Mouse (Mus musculus): Measurements from ENCODE around the gene Calr4. TPM values are rescaled to one million over a fixed set of nuclear protein-coding genes. Genes with fewer than 3 reads are reported as not detected.

Gene Calr4
- total RNA-seq, 2 experiments from 2014 or later, result 0.36 to 0.94 TPM

- intact Hi-C loops (cut with DNase I), result no loop called here
- no peak for DNase-seq (ENCODE audit: low spot score in 2 of 2)
Measured at GRCm38 (mm10) chr4:109229766-109230279, 4.5 kb upstream of the Calr4 start.

GRCm38 (mm10) chr4:109234806-109235350 is 593 bp downstream of the Calr4 start:
- intact Hi-C loops (cut with DNase I), result no loop called here
- DNase-seq (ENCODE audit: low spot score in 2 of 2), result no peak

GRCm38 (mm10) chr4:109236186-109236879 is 2.0 kb downstream of the Calr4 start:
- DNase-seq (ENCODE audit: low spot score in 2 of 2), result no peak
- intact Hi-C loops (cut with DNase I), result no loop called here

DNA sequence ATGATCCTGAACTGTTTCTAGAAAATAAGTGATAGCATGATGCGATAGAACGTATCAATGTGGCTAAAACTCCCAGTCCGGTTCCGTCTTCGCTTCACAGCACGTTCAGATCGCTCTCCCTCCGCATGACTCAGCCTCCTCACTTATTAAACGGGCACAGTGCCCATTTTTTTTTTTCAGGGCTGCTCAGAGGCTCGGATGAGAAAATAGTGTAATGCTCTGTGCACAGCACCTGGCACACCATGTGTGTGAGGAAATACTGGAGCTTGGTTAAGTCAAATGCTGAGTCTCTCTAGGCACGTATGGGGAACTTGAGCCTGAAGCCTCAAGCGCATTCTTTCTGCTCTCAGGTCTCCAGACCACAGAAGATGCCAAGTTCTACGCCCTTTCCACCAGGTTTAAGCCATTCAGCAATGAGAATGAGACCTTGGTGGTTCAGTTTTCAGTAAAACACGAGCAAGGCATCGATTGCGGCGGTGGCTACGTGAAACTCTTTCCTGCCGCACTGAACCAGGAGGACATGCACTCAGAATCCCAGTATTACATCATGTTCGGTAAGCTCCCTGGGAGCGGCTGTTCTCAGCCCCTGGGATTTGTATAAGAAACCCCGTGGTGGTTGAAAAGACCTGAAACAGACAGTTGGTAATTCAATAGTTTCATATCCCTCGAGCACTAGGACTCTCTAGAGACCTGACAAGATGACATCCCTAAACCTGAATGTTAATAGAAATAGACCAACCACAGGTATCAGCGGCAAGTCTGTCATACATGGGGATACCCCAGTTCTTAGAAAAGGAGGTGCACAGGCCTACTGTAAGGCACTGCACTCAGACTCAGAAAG is 4.4 kb downstream of the Calr4 start:
- peak in 1 of 2 experiments; percentile 11 for DNase-seq (ENCODE audit: low spot score in 2 of 2)
- intact Hi-C loops (cut with DNase I), result no loop called here

GRCm38 (mm10) chr4:109241221-109241620 is 6.9 kb downstream of the Calr4 start:
- intact Hi-C loops (cut with DNase I), result no loop called here
- DNase-seq (ENCODE audit: low spot score in 2 of 2), result no peak

GRCm38 (mm10) chr4:109241934-109242333 is 7.6 kb downstream of the Calr4 start:
- intact Hi-C loops (cut with DNase I), result no loop called here
- no peak for DNase-seq (ENCODE audit: low spot score in 2 of 2)

- DNase-seq (ENCODE audit: low spot score in 2 of 2), result no peak
- intact Hi-C loops (cut with DNase I), result no loop called here
Measured at GRCm38 (mm10) chr4:109244506-109244905, 10.2 kb downstream of the Calr4 start.

DNA sequence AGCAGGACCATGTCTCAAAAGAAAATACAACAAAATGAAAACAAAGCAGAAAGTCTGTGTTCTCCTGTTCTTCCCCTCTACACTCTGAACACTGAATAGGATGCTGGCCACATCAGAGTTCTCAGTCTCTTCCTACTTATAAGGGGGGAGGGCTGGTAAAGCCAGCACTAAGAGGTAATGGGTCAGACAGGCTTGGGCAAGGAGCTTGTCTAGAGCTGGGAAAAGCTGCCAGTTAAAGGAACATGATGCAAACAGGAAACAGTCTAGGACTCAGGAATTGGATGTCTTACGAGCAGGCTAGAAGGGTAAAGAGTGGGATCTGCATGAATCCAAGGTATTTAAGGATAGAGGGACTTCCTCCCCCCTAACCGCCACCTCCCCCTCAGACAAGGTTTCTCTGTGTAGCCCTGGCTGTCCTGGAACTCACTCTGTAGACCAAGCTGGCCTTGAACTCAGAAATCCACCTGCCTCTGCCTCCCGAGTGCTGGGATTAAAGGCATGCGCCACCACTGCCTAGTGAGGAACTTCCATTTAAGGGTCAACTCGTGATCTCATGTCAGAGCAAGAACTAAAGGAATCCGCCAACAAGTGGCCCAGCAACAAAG is 10.8 kb downstream of the Calr4 start:
- intact Hi-C loops (cut with DNase I), result no loop called here
- DNase-seq (ENCODE audit: low spot score in 2 of 2), result no peak

GRCm38 (mm10) chr4:109251605-109252004 is 17.3 kb downstream of the Calr4 start:
- intact Hi-C loops (cut with DNase I), result no loop called here
- DNase-seq (ENCODE audit: low spot score in 2 of 2), result no peak

DNA sequence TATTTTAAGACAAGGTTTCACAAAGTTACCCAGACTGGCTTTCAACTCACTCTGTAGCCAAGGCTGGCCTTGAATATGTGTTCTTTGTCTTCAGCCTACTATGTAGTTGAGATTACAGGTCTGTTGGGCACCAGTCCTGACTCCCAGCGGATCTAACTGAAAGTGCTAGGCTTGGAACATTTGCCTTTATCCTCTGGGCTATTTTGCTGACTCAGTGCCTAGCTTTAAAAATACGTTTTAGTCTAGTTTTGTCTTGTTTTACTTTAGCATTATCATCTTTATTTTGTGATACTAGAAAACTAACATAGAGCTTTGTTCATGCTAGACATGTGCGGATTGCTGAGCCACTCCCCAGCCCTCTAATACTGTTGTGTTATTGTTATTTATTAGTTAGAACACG is 17.9 kb downstream of the Calr4 start:
- DNase-seq (ENCODE audit: low spot score in 2 of 2), result no peak
- intact Hi-C loops (cut with DNase I), result no loop called here

- no peak for DNase-seq (ENCODE audit: low spot score in 2 of 2)
- intact Hi-C loops (cut with DNase I), result no loop called here
Measured at GRCm38 (mm10) chr4:109253664-109254151, 19.4 kb downstream of the Calr4 start.

DNA sequence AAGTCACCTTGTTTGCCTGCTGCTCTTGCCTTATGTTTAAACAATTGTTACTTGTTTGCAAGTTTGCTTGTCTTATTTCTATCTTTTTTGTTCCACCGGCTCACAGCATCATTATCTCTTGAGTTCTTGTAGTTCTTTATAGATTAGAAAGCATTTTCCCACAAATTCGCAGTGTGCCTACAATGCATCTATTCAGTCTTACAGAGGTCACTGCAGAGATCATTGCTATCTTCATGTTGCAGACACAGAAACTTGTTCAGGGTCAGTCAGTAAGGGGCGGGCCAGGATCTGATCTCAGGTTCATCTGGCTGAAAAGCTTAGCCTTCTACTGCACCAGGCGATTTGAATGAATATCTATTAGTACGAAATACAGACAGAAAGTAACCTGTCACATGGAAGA is 20.2 kb downstream of the Calr4 start:
- intact Hi-C loops (cut with DNase I), result no loop called here
- no peak for DNase-seq (ENCODE audit: low spot score in 2 of 2)

- DNase-seq (ENCODE audit: low spot score in 2 of 2), result no peak
- intact Hi-C loops (cut with DNase I), result no loop called here
Measured at GRCm38 (mm10) chr4:109255321-109255720, 21.0 kb downstream of the Calr4 start.

- DNase-seq (ENCODE audit: low spot score in 2 of 2), result no peak
- intact Hi-C loops (cut with DNase I), result no loop called here
Measured at GRCm38 (mm10) chr4:109255727-109256417, 21.6 kb downstream of the Calr4 start.

- no peak for DNase-seq (ENCODE audit: low spot score in 2 of 2)
- intact Hi-C loops (cut with DNase I), result no loop called here
Measured at GRCm38 (mm10) chr4:109256791-109257190, 22.5 kb downstream of the Calr4 start.

- DNase-seq (ENCODE audit: low spot score in 2 of 2), result no peak
- intact Hi-C loops (cut with DNase I), result no loop called here
Measured at GRCm38 (mm10) chr4:109257639-109258038, 23.4 kb downstream of the Calr4 start.

DNA sequence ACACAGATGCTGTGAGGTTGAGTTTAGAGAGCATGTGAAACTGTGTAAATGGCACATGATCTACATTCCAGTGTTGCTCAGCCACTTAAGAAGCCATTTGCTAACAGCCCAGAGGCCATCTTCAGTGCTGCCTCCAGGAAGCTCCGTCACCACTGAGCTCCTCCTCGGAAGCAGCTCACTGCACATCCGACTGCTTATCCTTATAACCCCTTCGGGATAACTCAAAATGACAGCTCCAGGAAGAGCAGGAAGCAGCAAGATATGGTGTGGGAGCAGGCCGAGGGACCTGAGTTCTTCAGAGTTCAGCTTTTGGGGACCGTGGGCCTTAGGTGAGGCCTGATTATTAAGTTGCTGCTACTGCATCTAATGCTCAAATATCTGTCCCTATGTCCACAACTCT is 27.8 kb downstream of the Calr4 start:
- intact Hi-C loops (cut with DNase I), result no loop called here
- no peak for DNase-seq (ENCODE audit: low spot score in 2 of 2)

GRCm38 (mm10) chr4:109266056-109266455 is 31.8 kb downstream of the Calr4 start:
- no peak for DNase-seq (ENCODE audit: low spot score in 2 of 2)

GRCm38 (mm10) chr4:109266744-109267143 is 32.5 kb downstream of the Calr4 start:
- intact Hi-C loops (cut with DNase I), result no loop called here
- no peak for DNase-seq (ENCODE audit: low spot score in 2 of 2)

More at GRCm38 (mm10) chr4:109266056-109266455, 31.8 kb downstream of the Calr4 start:
- intact Hi-C loops (cut with DNase I), result no loop called here
